Mouse (Mus musculus) heart, postnatal 0 days (tissue): ENCODE results near the gene Casp8. TPM values are rescaled to one million over a fixed set of nuclear protein-coding genes. Genes with fewer than 3 reads are reported as not detected.
"Not testable (repeated sequence)": the region's sequence is repeated elsewhere in the genome, so short reads cannot be mapped to it uniquely, and the experiment has no call there.

Experiments
- ATAC-seq: fragments of 200-750 bp; cut with Nextera tagmentation; 2 replicates; pipeline ENCODE4 v1.8.0; 2017; ENCODE audit warnings: low read depth, moderate number of reproducible peaks, moderate library complexity; ENCODE audit not compliant: insufficient read depth
- DNase-seq: peaks from one replicate; pipeline ENCODE4 v3.0.0-alpha.2; 2016; ENCODE audit warnings: low spot score
- H3K27ac ChIP-seq: fragments of 300-500 bp; sonication (generic); 2 replicates; pipeline ENCODE4 v1.5.1; 2014; ENCODE audit warnings: low read depth, mild to moderate bottlenecking
- H3K27me3 ChIP-seq: fragments of 300-500 bp; sonication (generic); 2 replicates; pipeline ENCODE4 v1.6.1; 2014; ENCODE audit warnings: low read length, mixed read lengths; ENCODE audit not compliant: control insufficient read depth, insufficient read depth
- H3K36me3 ChIP-seq: fragments of 300-500 bp; sonication (generic); replicated peaks from 2 replicates; pipeline ENCODE4 v1.6.1; 2014; ENCODE audit warnings: low read length, mixed read lengths; ENCODE audit not compliant: control insufficient read depth, insufficient read depth
- H3K4me1 ChIP-seq: fragments of 300-500 bp; sonication (generic); 2 replicates; pipeline ENCODE4 v1.6.1; 2014; ENCODE audit warnings: antibody characterized with exemption; ENCODE audit not compliant: control insufficient read depth, insufficient read depth
- H3K4me2 ChIP-seq: fragments of 300-500 bp; sonication (generic); 2 replicates; pipeline ENCODE4 v1.6.1; 2014; ENCODE audit warnings: low read depth, mild to moderate bottlenecking, low read length, moderate library complexity
- H3K4me3 ChIP-seq: fragments of 300-500 bp; sonication (generic); 2 replicates; pipeline ENCODE4 v1.5.1; 2014; ENCODE audit warnings: low read depth, low read length
- H3K9ac ChIP-seq: fragments of 300-500 bp; sonication (generic); replicated peaks from 2 replicates; pipeline ENCODE4 v1.6.1; 2014; ENCODE audit warnings: low read depth, low read length, mixed read lengths
- H3K9me3 ChIP-seq: fragments of 300-500 bp; sonication (generic); replicated peaks from 2 replicates; pipeline ENCODE4 v1.6.1; 2016; ENCODE audit warnings: low read length; ENCODE audit not compliant: control insufficient read depth
- CTCF ChIP-seq: IDR thresholded peaks from 2 replicates; pipeline ENCODE4 v1.5.1; 2016; ENCODE audit warnings: antibody characterized with exemption, control low read depth, low read depth
- EP300 ChIP-seq: IDR thresholded peaks from 2 replicates; pipeline ENCODE4 v1.6.1; 2016; ENCODE audit warnings: antibody characterized with exemption, low read depth
- WGBS: fragments of 180-500 bp; shearing (Covaris S2); extraction: QIAGEN DNeasy Blood & Tissue Kit; methylation state at CpG from one replicate; pipeline ENCODE4 v1.1.7; 2014; 5-methylcytosine and 5-hydroxymethylcytosine counted together
- polyA plus RNA-seq: library from polyadenylated mRNA; unstranded; fragments of >200 nt; fragmentation: Nextera tagmentation; extraction: Ambion mirVana; gene quantifications from 2 replicates; pipeline ENCODE4 v1.2.1, GENCODE M21; 2015
- total RNA-seq: library from RNA; depleted of rRNA; stranded (reverse); fragments of >200 nt; gene quantifications from 2 replicates; pipeline ENCODE4 v1.2.3, GENCODE M21; 2014; ENCODE audit warnings: low replicate concordance

Gene Casp8
- total and polyA plus RNA-seq, 2 experiments from 2014 or later: 11.9 to 12.3 TPM

- H3K27me3 ChIP-seq: no peaks in the 10 kb centered on the region
- no peaks in the 10 kb centered on the region for H3K4me1 ChIP-seq
- TF ChIP-seq EP300 (no peak), CTCF (no peak)
- no peak overlapping the region for H3K4me2 ChIP-seq
- H3K27ac ChIP-seq: no peak overlapping the region
- no peak for ATAC-seq
- H3K9ac ChIP-seq: no peak overlapping the region
- H3K36me3 ChIP-seq: peaks cover 11% of the 10 kb centered on the region; the same call in 1 of the 2 replicates
- no peaks in the 10 kb centered on the region for H3K9me3 ChIP-seq
- WGBS: 73% methylated on average over 5 of the region's 5 CpGs
- DNase-seq: no peak
- no peak overlapping the region for H3K4me3 ChIP-seq
Observed at GRCm38 (mm10) chr1:58762576-58762975, 32.6 kb upstream of the Casp8 start.

- not testable (repeated sequence) for H3K4me1 ChIP-seq, H3K9ac ChIP-seq, H3K27ac ChIP-seq, H3K4me3 ChIP-seq, ATAC-seq, H3K36me3 ChIP-seq, H3K9me3 ChIP-seq, DNase-seq, H3K27me3 ChIP-seq
- H3K4me2 ChIP-seq: peak overlapping the region; percentile 30; the same call in 1 of the 2 replicates
- WGBS: 75% methylated on average over 4 of the region's 4 CpGs
Observed at GRCm38 (mm10) chr1:58766446-58766845, 28.7 kb upstream of the Casp8 start.

GRCm38 (mm10) chr1:58769136-58769535 is 26.0 kb upstream of the Casp8 start:
- Histone ChIP-seq H3K9ac (no peak overlapping the region), H3K27ac (no peak overlapping the region), H3K4me1 (no peaks in the 10 kb centered on the region), H3K4me3 (no peak overlapping the region), H3K9me3 (no peaks in the 10 kb centered on the region), H3K36me3 (no peaks in the 10 kb centered on the region), H3K4me2 (no peak overlapping the region), H3K27me3 (no peaks in the 10 kb centered on the region)
- TF ChIP-seq CTCF: no peak
- TF ChIP-seq EP300: no peak
- ATAC-seq: no peak
- no peak for DNase-seq

GRCm38 (mm10) chr1:58769701-58770100 is 25.5 kb upstream of the Casp8 start:
- H3K9me3 ChIP-seq: no peaks in the 10 kb centered on the region
- WGBS: 52% methylated on average over 9 of the region's 9 CpGs
- DNase-seq: no peak
- no peaks in the 10 kb centered on the region for H3K27me3 ChIP-seq
- H3K4me2 ChIP-seq: no peak overlapping the region
- TF ChIP-seq EP300 (no peak), CTCF (no peak)
- ATAC-seq: no peak
- H3K4me1 ChIP-seq: no peaks in the 10 kb centered on the region
- no peaks in the 10 kb centered on the region for H3K36me3 ChIP-seq
- no peak overlapping the region for H3K4me3 ChIP-seq
- no peak overlapping the region for H3K9ac ChIP-seq
- H3K27ac ChIP-seq: no peak overlapping the region

GRCm38 (mm10) chr1:58770111-58770720 is 25.0 kb upstream of the Casp8 start:
- H3K9ac ChIP-seq: no peak overlapping the region
- H3K27me3 ChIP-seq: no peaks in the 10 kb centered on the region
- 27% methylated on average over 7 of the region's 7 CpGs for WGBS
- ATAC-seq (no peak), DNase-seq (peak; percentile 33)
- H3K4me3 ChIP-seq: no peak overlapping the region
- H3K4me2 ChIP-seq: no peak overlapping the region
- H3K9me3 ChIP-seq: no peaks in the 10 kb centered on the region
- no peak overlapping the region for H3K27ac ChIP-seq
- no peaks in the 10 kb centered on the region for H3K4me1 ChIP-seq
- H3K36me3 ChIP-seq: no peaks in the 10 kb centered on the region
- TF ChIP-seq CTCF (peak; percentile 66), EP300 (no peak)

GRCm38 (mm10) chr1:58772084-58772483 is 23.1 kb upstream of the Casp8 start:
- no peaks in the 10 kb centered on the region for H3K4me1 ChIP-seq
- ATAC-seq: no peak
- 63% methylated on average over 3 of the region's 3 CpGs for WGBS
- H3K9ac ChIP-seq: no peak overlapping the region
- TF ChIP-seq EP300 (no peak), CTCF (no peak)
- DNase-seq: no peak
- no peak overlapping the region for H3K4me3 ChIP-seq
- no peak overlapping the region for H3K4me2 ChIP-seq
- H3K9me3 ChIP-seq: no peaks in the 10 kb centered on the region
- H3K27ac ChIP-seq: no peak overlapping the region
- H3K27me3 ChIP-seq: no peaks in the 10 kb centered on the region
- no peaks in the 10 kb centered on the region for H3K36me3 ChIP-seq
